Mouse (Mus musculus) small intestine, adult 2 months (tissue): ENCODE data around the gene Stx8.

ENCODE experiments used
- CTCF ChIP-seq: fragments of 200-500 bp; IDR thresholded peaks from 2 replicates; pipeline ENCODE4 v1.5.1; 2012; ENCODE audit warnings: low read depth, mild to moderate bottlenecking, control low read depth, inconsistent platforms, low read length, moderate library complexity, mixed read lengths; ENCODE audit not compliant: insufficient replicate concordance, insufficient read length; ENCODE audit errors: extremely low read depth
- POLR2A ChIP-seq: fragments of 200-500 bp; IDR thresholded peaks from 2 replicates; pipeline ENCODE4 v1.6.1; 2012; ENCODE audit warnings: low read depth, mild to moderate bottlenecking, control low read depth, inconsistent platforms, low read length, moderate library complexity

- TF ChIP-seq CTCF (no peak), POLR2A (no peak)
These were observed 105.8 kb downstream of the Stx8 start for GRCm38 (mm10) chr11:68071836-68072235.
